In the genomic region with DNA sequence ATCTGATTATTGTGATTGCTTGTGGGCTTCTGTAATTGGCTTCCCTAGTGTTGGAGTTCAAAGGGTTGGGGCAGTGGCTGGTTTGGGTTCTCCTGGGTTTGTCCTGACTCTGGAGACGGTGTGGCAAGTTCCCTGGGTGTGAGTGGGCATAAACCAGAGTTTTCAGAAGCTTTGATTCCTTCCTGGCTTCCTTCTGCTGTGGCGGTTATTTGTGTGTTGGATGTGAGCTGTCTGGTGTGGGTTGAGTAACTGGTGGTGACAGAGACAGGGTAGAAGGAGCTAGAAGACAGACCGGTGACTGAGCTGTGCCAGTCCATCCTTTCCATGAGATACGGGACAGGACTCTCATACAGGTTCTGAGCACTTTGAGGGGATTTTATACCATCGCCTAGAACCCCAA, we compare ENCODE assay signal across 9 mouse cellular contexts. TPM values are rescaled to one million over a fixed set of nuclear protein-coding genes. Genes with fewer than 3 reads are reported as not detected.
DNase-seq lines count a peak whose midpoint lies in the region; ATAC-seq and TF ChIP-seq lines count a peak whose summit lies in the region.
"Had no signal": no experiment of that assay in that cellular context is flagged by ENCODE, and none has a peak within 500 bp of the region (broad histone marks: within the 10 kb centered on the region; RNA-seq: fewer than 3 reads in every experiment).

No protein-coding gene starts in this region.

- no peaks in the 10 kb centered on the region for H3K9me3 ChIP-seq in forebrain, embryonic 15.5 days
- H3K9me3 ChIP-seq in forebrain, embryonic 16.5 days (ENCODE audit: control insufficient read depth, low read length) = no peaks in the 10 kb centered on the region
- no peaks in the 10 kb centered on the region for H3K9me3 ChIP-seq in hindbrain, embryonic 15.5 days

- TF ChIP-seq POLR2A in myocyte (IDR thresholded peaks at IDR 0.05; ENCODE audit: insufficient read length, low read depth) = no peak

- peaks cover 63% of the 10 kb centered on the region for H3K4me1 ChIP-seq in forebrain, embryonic 15.5 days
- peaks cover 48% of the 10 kb centered on the region for H3K4me1 ChIP-seq in forebrain, embryonic 16.5 days (replicated peaks; ENCODE audit: control insufficient read depth, insufficient read depth, low read length)
- peaks cover 73% of the 10 kb centered on the region for H3K4me1 ChIP-seq in hindbrain, embryonic 15.5 days (replicated peaks)

- TF ChIP-seq CTCF in left cerebral cortex, adult 2 months (IDR thresholded peaks at IDR 0.05) = no peak

- H3K36me3 ChIP-seq in forebrain, embryonic 15.5 days = no peaks in the 10 kb centered on the region
- no peaks in the 10 kb centered on the region for H3K36me3 ChIP-seq in forebrain, embryonic 16.5 days (ENCODE audit: control insufficient read depth, insufficient read depth)
- no peaks in the 10 kb centered on the region for H3K36me3 ChIP-seq in hindbrain, embryonic 15.5 days
- no peaks in the 10 kb centered on the region for H3K36me3 ChIP-seq in myocyte (ENCODE audit: control insufficient read depth, insufficient read depth)

- intact Hi-C loops in left cerebral cortex, adult 2 months (cut with DNase I) = no loop called here
- intact Hi-C loops in left cerebral cortex, postnatal 4 days (cut with DNase I) = no loop called here

- H3ac ChIP-seq in myocyte (ENCODE audit: control insufficient read depth, insufficient read length) = no peak overlapping the region

- H3K27me3 ChIP-seq in forebrain, embryonic 15.5 days = no peaks in the 10 kb centered on the region
- H3K27me3 ChIP-seq in forebrain, embryonic 16.5 days (replicated peaks; ENCODE audit: control insufficient read depth, insufficient read depth, low read length) = no peaks in the 10 kb centered on the region
- no peaks in the 10 kb centered on the region for H3K27me3 ChIP-seq in hindbrain, embryonic 15.5 days
- no peaks in the 10 kb centered on the region for H3K27me3 ChIP-seq in myocyte (ENCODE audit: control insufficient read depth, insufficient read depth, insufficient read length)

- no peak overlapping the region for H3K4me3 ChIP-seq in forebrain, embryonic 15.5 days
- no peak overlapping the region for H3K4me3 ChIP-seq in forebrain, embryonic 16.5 days (replicated peaks; ENCODE audit: low read length)
- no peak overlapping the region for H3K4me3 ChIP-seq in left cerebral cortex, adult 2 months
- no peak overlapping the region for H3K4me3 ChIP-seq in hindbrain, embryonic 15.5 days
- H3K4me3 ChIP-seq in myocyte = peak overlapping the region; percentile 96

- DNase-seq in left cerebral cortex, adult 2 months (ENCODE audit: extremely low spot score in 1 of 2, low spot score in 2 of 2) = no peak
- no peak for DNase-seq in left cerebral cortex, postnatal 4 days
- no peak for DNase-seq in retina, embryonic 14.5 days (ENCODE audit: low spot score)
- no peak for DNase-seq in right cerebral cortex, adult 18-20 months
- DNase-seq: layer of hippocampus, postnatal 36 days had no signal

- H3K4me2 ChIP-seq in forebrain, embryonic 15.5 days (replicated peaks) = 0 out of 2 replicates have a peak overlapping the region, but pooled peaks have one; percentile 2
- H3K4me2 ChIP-seq in forebrain, embryonic 16.5 days (ENCODE audit: low read length) = no peak overlapping the region
- peak overlapping the region; percentile 93 for H3K4me2 ChIP-seq in hindbrain, embryonic 15.5 days
- peak overlapping the region; percentile 92 for H3K4me2 ChIP-seq in myocyte (ENCODE audit: low read depth)

- 90% methylated on average over 5 of the region's 5 CpGs for WGBS in forebrain, embryonic 15.5 days
- WGBS in forebrain, embryonic 16.5 days = 84% methylated on average over 5 of the region's 5 CpGs
- WGBS in hindbrain, embryonic 15.5 days = 90% methylated on average over 5 of the region's 5 CpGs

- no peak overlapping the region for H3K27ac ChIP-seq in forebrain, embryonic 15.5 days (replicated peaks)
- H3K27ac ChIP-seq in forebrain, embryonic 16.5 days (ENCODE audit: low read length) = no peak overlapping the region
- H3K27ac ChIP-seq in left cerebral cortex, adult 2 months = peak overlapping the region; percentile 90
- H3K27ac ChIP-seq in hindbrain, embryonic 15.5 days (replicated peaks) = no peak overlapping the region

- H3K9ac ChIP-seq in forebrain, embryonic 15.5 days (replicated peaks) = no peak overlapping the region
- no peak overlapping the region for H3K9ac ChIP-seq in forebrain, embryonic 16.5 days (replicated peaks; ENCODE audit: low read depth, low read length)
- no peak overlapping the region for H3K9ac ChIP-seq in hindbrain, embryonic 15.5 days

- ATAC-seq in forebrain, embryonic 15.5 days (replicated peaks) = no peak
- no peak for ATAC-seq in forebrain, embryonic 16.5 days
- no peak for ATAC-seq in hindbrain, embryonic 15.5 days (ENCODE audit: low FRiP score, low read depth)

- peaks cover 73% of the 10 kb centered on the region for H3K79me2 ChIP-seq in myocyte (ENCODE audit: control insufficient read depth, insufficient read depth)

TF ChIP-seq in myocyte, 11 proteins besides CTCF, POLR2A, EP300 and RAD21:
- no peak for TF ChIP-seq USF1 (IDR thresholded peaks at IDR 0.05; ENCODE audit: low read depth)
- TF ChIP-seq MAX (IDR thresholded peaks at IDR 0.05; ENCODE audit: low read depth) = no peak
- no peak for TF ChIP-seq MYOG (IDR thresholded peaks at IDR 0.05; ENCODE audit: control insufficient read depth in 1 of 3, insufficient read depth in 1 of 3, insufficient read length in 2 of 3, low read depth in 2 of 3)
- TF ChIP-seq REST (IDR thresholded peaks at IDR 0.05; ENCODE audit: insufficient read depth, insufficient read length) = no peak
- TF ChIP-seq MYOD1 (IDR thresholded peaks at IDR 0.05; ENCODE audit: control insufficient read depth in 1 of 3, insufficient read length in 2 of 3, low read depth in 2 of 3) = no peak
- no peak for TF ChIP-seq TCF3 (IDR thresholded peaks at IDR 0.05; ENCODE audit: insufficient read length, low read depth)
- TF ChIP-seq SRF (IDR thresholded peaks at IDR 0.05; ENCODE audit: control insufficient read depth, insufficient read length, low read depth) = no peak
- no peak for TF ChIP-seq POLR2AphosphoS2 (IDR thresholded peaks at IDR 0.05; ENCODE audit: insufficient read length, low read depth)
- TF ChIP-seq TCF12 (IDR thresholded peaks at IDR 0.05; ENCODE audit: insufficient read depth, poor library complexity, severe bottlenecking) = no peak
- no peak for TF ChIP-seq E2F4 (IDR thresholded peaks at IDR 0.05; ENCODE audit: insufficient read depth)
- TF ChIP-seq CEBPB (IDR thresholded peaks at IDR 0.05; ENCODE audit: insufficient read depth, poor library complexity, severe bottlenecking) = no peak
TF ChIP-seq in myocyte: peak in this region for 0.

RNA-seq across cellular contexts. Expression of gene Fam129b, which starts 3.7 kb away (rescaled TPM):
- 33.5 TPM in 2 replicates for polyA plus RNA-seq in forebrain, embryonic 15.5 days (2015; fragmentation: Nextera tagmentation; extraction: Ambion mirVana)
- polyA plus RNA-seq in forebrain, embryonic 16.5 days (2015; fragmentation: Nextera tagmentation; extraction: Ambion mirVana) = 36.4 and 41.1 TPM in 2 replicates
- 10 to 100 TPM; 24.4 to 31.4 TPM for total RNA-seq in left cerebral cortex, adult 2 months (2021)
- 10 to 100 TPM; 55.1 to 63.3 TPM for total RNA-seq in left cerebral cortex, postnatal 4 days (2021)
- polyA plus RNA-seq in hindbrain, embryonic 15.5 days (2015; fragmentation: Nextera tagmentation; extraction: Ambion mirVana) = 33.5 and 33.9 TPM in 2 replicates
- 204 TPM for polyA plus RNA-seq in myocyte (2012; fragmentation: generic; extraction: Trizol)

RNA-seq across cellular contexts. Expression of gene Stxbp1, which starts 32.5 kb away (rescaled TPM):
- 191 and 197 TPM in 2 replicates for polyA plus RNA-seq in forebrain, embryonic 15.5 days (2015; fragmentation: Nextera tagmentation; extraction: Ambion mirVana)
- polyA plus RNA-seq in forebrain, embryonic 16.5 days (2015; fragmentation: Nextera tagmentation; extraction: Ambion mirVana) = 227 and 251 TPM in 2 replicates
- total RNA-seq in left cerebral cortex, adult 2 months (2021) = 100 to 1,000 TPM; 947 to 984 TPM
- total RNA-seq in left cerebral cortex, postnatal 4 days (2021) = 100 to 1,000 TPM; 557 to 578 TPM
- 296 and 323 TPM in 2 replicates for polyA plus RNA-seq in hindbrain, embryonic 15.5 days (2015; fragmentation: Nextera tagmentation; extraction: Ambion mirVana)
- 32.2 TPM for polyA plus RNA-seq in myocyte (2012; fragmentation: generic; extraction: Trizol)
